8 mouse cellular contexts compared by ENCODE assay signal in genomic region chr2:174859533-174859932, GRCm38 (mm10).
A peak's percentile ranks its signal among the peaks of the same experiment; 100 is the strongest.
DNase-seq lines count a peak whose midpoint lies in the region; ATAC-seq and TF ChIP-seq lines count a peak whose summit lies in the region.

No protein-coding gene starts in this region.

- no peak overlapping the region for H3K4me2 ChIP-seq in neural tube, embryonic 15.5 days

- no peaks in the 10 kb centered on the region for H3K27me3 ChIP-seq in cerebellum, adult 2 months (ENCODE audit: control insufficient read depth, insufficient read depth, low read length)
- H3K27me3 ChIP-seq in neural tube, embryonic 15.5 days (replicated peaks): no peaks in the 10 kb centered on the region

- peak; percentile 38 for DNase-seq in gastrocnemius, adult 2 months
- no peak for DNase-seq in gastrocnemius, adult 8-10 months (ENCODE audit: low spot score in 2 of 2)
- peak; percentile 21 for DNase-seq in 416B (ENCODE audit: low read depth)
- DNase-seq in cerebellum, adult 2 months: peak; percentile 15 to 22
- peak; percentile 33 for DNase-seq in forelimb bud, embryonic 11.5 days (ENCODE audit: low read depth, low spot score)
- peak; percentile 40 to 59 for DNase-seq in kidney, postnatal 4 days
- no peak for DNase-seq in frontal cortex, postnatal 25 days (ENCODE audit: low spot score in 2 of 2)

- H3K9me3 ChIP-seq in neural tube, embryonic 15.5 days (replicated peaks): no peaks in the 10 kb centered on the region

- peak overlapping the region; percentile 80 for H3K27ac ChIP-seq in gastrocnemius, adult 2 months
- no peak overlapping the region for H3K27ac ChIP-seq in cerebellum, adult 2 months (ENCODE audit: insufficient read depth, low read length)
- H3K27ac ChIP-seq in neural tube, embryonic 15.5 days (replicated peaks): peak overlapping the region; percentile 79

- no peaks in the 10 kb centered on the region for H3K36me3 ChIP-seq in neural tube, embryonic 15.5 days

- no peak for TF ChIP-seq POLR2A in cerebellum, adult 2 months (IDR thresholded peaks at IDR 0.05; ENCODE audit: borderline replicate concordance, insufficient read depth, low read length)

- H3K4me1 ChIP-seq in cerebellum, adult 2 months (ENCODE audit: control insufficient read depth, insufficient read depth, low read length): no peaks in the 10 kb centered on the region
- H3K4me1 ChIP-seq in neural tube, embryonic 15.5 days: peaks cover 19% of the 10 kb centered on the region

- 35% methylated on average over 7 of the region's 7 CpGs for WGBS in cerebellum, adult 2 months
- 36% methylated on average over 7 of the region's 7 CpGs for WGBS in neural tube, embryonic 15.5 days

- no peak overlapping the region for H3K9ac ChIP-seq in neural tube, embryonic 15.5 days (replicated peaks)

- peak; percentile 74 for TF ChIP-seq CTCF in gastrocnemius, adult 2 months (IDR thresholded peaks at IDR 0.05)
- peak; percentile 49; the same call in 1 of the 2 replicates for TF ChIP-seq CTCF in cerebellum, adult 2 months (IDR thresholded peaks at IDR 0.05; ENCODE audit: borderline replicate concordance, insufficient read depth, low read depth, low read length)

- H3K4me3 ChIP-seq in gastrocnemius, adult 2 months: no peak overlapping the region
- H3K4me3 ChIP-seq in cerebellum, adult 2 months (replicated peaks; ENCODE audit: insufficient read depth, low read depth, low read length): no peak overlapping the region
- no peak overlapping the region for H3K4me3 ChIP-seq in neural tube, embryonic 15.5 days (replicated peaks)

- ATAC-seq in neural tube, embryonic 15.5 days (ENCODE audit: low FRiP score): no peak

- intact Hi-C loops in gastrocnemius, adult 2 months (cut with DNase I): loop anchor here (2.0 to 10.0 kb wide), 4 partner anchors 41 to 549 kb away; partner anchors contain the start of gene Atp5e

Comparison
In these comparisons a context has a peak if more than half of its experiments do, and no peak if none do; other contexts are left out.
1. DNase-seq: peak in gastrocnemius, adult 2 months (single experiment), 416B (single experiment), cerebellum, adult 2 months (2 of 2), forelimb bud, embryonic 11.5 days (single experiment) and kidney, postnatal 4 days (2 of 2); none in gastrocnemius, adult 8-10 months (0 of 2) and frontal cortex, postnatal 25 days (0 of 2).